Mouse (Mus musculus): Measurements from ENCODE around the gene Rasgef1c.

Gene Rasgef1c

DNA sequence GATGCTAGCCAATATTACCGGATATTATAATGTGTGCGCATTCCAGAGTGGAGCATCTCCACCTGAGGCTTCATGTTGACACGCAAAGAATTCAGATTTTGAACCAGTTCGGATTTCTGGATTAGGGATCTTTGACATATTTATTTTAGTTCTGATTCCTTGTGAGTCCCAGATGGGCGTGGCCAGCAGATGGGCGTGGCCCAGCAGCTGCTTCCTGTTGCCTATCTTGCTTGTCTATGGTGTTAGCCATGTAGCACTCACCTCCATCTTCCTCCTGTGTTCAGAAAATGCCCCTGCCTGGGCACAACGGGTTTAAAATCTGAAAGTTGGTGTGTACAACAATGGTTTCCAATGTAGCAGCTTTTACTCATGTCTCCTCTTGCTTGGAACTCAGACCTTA lies 24.5 kb downstream of the Rasgef1c start:
- no peak for DNase-seq (ENCODE audit: low spot score)

DNA sequence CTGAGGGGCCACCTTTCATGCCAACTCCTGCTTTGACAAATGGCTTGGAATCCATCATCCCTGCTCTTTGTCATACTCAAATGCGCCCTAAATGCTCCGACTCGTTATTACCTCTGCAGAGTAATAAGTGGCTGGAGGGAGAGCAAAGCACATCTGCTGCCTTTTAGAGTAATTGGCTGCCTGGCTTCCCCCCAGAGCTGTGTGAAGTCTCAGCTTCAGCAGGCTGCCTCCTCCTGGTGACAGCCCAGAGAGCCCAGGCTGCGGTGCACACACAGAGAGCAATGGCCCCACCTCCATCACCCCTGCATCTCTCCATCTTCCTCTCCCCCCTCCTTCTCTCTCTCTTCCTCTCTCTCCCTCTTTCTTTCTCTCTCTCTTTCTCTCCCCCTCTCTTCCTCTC lies 25.5 kb downstream of the Rasgef1c start:
- DNase-seq (ENCODE audit: low spot score), result no peak

DNA sequence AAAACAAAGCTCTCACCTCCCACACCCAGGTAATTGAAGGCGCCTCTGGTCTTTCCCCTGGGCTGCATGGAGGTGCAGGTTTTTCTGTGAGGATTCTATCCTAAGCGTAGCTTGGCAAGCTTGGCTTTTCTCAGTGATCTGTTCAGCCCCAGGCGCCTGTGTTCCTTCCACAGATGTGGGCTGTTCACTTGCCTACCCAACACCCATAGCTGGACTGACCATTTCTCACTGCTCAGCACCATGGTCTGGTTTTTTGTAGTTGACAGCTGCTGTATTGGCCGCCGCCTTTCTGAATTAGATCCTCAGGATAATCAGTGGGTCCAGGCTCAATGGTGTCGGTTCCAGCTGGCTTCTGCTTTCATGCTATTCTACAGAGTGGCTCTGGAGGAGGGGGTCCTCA lies 26.0 kb downstream of the Rasgef1c start:
- DNase-seq (ENCODE audit: low spot score), result no peak

DNA sequence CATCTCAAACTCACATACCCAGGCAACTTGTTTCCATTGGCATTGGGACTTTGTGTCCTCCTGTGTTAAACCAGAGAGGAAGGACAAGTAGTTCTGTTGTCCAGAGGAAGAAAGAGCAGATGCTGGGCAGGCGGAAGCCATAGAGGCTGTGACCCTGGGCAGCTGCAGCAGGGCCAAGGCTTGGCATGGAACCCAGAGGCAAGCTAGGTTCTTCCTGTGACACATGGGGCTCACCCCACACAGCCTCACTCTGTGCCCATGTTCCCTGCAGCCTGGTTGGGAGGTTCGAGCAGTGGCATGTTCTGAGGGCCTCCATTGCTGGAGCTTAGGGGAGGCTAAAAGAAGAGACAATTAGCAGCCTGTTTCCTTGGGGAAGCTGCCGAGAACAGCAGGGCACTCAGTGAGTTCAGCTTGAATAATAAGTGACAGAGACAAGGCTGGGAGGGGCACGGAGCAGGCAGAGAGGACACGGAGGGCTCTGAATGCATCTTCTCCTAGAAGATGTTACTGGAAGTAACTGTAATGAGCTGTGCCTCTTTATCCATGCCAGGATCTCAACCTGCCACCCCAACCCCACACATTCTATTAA lies 29.5 kb downstream of the Rasgef1c start:
- no peak for DNase-seq (ENCODE audit: low spot score)

DNA sequence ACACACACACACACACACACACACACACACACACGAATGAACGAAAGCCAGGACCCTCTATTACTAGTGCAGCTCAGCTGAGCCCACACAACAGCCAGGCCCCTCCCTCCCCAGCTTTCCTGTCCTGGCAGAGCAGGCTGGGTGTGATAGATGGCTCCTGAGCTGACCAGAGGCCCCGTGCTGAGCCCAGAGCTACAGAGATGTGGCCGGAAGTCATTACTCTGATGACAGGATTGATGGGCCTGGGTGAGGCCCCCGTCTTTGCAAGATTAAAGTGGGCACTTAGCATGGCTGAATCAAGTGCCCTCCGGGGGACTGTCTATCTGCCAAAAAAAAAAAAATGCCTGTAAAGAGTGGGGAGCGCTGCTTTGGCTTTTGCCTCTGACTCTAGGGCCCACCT lies 30.2 kb downstream of the Rasgef1c start:
- no peak for DNase-seq (ENCODE audit: low spot score)

DNA sequence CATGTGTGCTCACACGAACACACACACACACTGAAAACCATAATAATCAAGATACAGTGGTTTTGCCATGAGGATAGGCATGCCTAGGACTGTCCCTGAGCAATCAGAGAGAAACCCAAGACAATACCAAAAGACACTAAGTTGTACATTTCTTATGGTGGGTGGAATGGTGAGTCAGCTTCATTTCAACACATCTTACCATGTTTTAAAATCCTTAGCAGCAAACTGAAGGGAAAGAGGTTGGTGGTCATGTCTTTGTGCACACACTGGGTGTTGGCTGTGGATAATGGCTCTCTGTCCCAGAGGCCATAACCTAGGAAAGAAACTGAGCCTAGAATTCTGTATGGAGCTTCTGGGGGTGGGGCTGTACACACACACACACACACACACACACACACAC lies 32.2 kb downstream of the Rasgef1c start:
- no peak for DNase-seq (ENCODE audit: low spot score)

DNA sequence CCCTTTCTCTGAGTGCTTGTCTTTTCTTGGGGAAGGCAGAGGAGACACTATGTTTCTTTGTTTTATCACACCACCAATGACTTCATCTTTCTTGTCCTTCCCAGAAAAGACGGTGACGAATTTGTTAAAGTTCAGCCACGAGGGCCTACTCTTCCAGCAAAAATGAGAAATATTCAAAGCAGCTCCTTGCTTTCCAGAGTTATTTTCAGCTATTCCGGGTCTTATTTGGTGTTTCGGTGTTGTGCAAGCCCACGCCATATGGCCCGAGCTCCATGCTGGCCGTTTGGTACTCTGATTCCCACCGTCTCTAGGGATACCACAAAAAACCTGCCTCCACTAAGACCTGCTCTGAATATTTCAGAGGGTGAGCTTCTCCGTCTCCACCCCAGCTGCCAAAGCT lies 32.7 kb downstream of the Rasgef1c start:
- DNase-seq (ENCODE audit: low spot score), result no peak

DNA sequence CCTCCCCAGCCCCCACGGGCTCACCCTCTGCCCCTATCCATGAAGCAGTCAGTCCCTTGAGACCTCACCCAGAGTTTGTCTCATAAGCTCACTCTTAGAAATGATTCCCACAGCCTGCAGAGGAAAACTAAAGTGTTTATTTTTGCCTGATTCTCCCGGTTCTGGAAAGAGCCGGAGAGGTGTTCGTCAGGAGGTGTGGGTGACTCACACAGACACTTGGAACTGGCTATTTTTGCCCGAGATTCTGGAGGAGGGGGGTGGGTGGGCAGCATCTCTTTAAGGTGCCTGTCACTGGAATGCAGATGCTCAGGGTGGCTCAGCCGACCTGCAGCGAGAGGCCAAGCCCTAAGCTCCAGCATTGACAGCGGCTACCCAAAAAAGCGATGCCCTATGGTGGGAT lies 34.8 kb downstream of the Rasgef1c start:
- DNase-seq (ENCODE audit: low spot score), result no peak

DNA sequence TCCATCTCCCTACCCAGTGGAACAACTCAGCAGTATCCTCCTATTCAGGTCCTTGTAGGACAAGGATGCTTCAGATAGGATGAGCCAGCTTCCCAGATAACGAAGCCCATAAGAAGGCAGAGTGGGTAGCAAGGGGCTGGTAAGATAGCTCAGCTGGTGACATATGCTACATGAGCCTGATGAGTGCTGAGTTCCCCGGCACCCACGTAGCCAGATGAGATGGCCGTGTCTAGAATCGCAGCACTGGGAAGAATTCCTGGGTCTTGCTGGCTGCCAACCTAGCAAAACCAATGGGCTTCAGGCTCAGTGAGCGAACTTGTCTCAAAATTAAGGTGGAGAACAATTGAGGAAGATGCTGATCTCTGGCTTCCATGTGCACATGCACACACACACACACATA lies 36.1 kb downstream of the Rasgef1c start:
- DNase-seq (ENCODE audit: low spot score), result no peak

DNA sequence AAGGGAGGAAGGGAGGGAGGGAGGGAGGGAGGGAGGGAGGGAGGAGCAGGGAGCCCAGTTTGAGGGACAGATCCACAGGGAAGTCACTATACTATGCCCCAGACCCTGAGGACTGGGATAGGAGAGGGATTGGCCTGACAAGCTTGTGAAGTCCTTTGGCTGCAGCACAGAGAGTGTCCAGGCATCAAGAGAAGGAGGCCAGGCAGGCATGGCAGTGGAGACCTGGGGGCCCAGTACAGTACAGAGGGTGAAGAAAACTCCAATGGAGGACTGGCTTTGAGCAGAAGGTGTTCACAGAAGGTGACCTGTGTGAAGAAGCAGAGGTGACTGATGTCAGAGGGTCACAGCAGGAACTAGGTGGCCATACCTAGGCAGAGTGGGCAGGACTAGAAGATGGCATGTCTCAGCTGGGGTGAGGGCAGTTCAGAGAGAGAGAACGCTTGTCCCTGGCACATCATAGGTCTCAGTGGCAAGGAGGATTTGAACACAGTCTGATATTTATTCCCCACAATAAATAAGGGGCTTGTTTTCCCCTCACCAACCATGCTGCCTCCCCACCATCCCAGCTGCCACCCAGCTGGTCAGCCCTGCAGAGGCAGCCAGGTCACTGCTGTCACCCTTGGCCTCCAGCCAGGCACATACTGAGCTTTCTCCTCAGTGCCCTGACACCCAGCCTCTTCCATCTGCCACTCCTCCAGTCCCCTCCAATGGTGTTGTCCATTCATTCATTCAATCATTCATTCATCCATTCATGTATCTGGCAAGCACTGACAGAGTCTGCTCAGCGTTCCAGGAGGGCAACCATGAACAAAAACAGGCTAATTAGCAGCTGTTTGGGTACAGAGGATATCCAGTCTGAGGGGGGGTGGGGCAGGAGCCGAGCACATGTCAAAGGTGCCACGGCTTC lies 36.9 kb downstream of the Rasgef1c start:
- DNase-seq (ENCODE audit: low spot score), result no peak

DNA sequence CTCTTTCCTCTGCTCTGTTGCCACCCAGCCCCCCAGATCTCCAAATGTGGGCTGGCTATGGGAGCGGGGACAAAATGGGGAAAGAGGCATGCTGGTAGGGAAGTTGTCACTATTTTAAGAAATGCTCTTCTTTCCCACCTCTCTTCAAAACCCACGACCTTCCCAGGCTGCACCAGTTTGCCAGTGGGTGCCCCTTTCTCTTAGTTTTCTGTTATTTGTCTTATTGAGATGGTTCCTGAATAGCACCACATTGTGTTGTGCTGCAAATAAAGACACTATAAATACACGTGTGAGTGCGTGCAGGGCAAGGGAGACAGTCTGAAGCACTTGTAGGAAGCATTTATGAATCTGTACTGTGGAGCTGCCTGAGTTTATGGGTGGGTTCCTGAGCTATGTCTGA lies 41.2 kb downstream of the Rasgef1c start:
- DNase-seq (ENCODE audit: low spot score), result no peak

DNA sequence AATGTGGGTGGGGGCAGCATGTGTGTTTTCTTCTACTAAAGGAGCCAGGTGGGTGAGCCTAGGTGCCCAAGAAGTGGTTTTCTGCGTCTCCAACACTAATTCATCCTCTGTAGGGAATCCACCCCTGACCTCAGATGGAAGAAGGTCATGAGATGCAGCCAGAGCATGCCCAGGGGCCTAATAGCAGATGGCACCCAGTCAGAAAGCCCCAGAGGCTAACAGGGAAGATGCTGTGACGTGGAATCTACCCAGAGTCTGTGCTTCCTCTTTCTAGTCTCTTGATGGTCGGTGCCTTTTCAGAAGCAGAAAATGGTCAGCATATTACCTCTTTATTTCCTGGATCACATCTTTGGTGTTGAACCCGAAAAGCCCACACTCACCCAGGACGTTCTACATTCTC lies 42.3 kb downstream of the Rasgef1c start:
- no peak for DNase-seq (ENCODE audit: low spot score)

DNA sequence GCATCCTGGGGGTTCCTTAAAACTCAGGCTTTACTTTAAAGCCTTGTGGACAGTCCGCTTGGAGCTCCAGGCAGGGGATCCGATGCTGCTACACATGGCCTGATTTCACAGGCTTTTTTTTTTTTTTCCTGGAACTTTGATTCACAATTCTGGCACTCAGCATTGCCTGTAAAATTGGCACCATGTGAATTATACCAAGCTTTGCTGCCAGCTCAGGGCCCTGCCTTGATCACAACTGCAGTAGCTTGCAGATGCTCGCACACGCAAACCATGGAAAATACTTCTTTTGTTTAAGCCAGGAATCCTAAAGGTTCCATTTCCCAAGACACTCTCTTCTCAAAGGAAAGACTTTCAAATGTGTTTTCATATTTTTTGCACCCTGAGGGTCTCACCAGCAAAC lies 44.1 kb downstream of the Rasgef1c start:
- DNase-seq (ENCODE audit: low spot score), result no peak

DNA sequence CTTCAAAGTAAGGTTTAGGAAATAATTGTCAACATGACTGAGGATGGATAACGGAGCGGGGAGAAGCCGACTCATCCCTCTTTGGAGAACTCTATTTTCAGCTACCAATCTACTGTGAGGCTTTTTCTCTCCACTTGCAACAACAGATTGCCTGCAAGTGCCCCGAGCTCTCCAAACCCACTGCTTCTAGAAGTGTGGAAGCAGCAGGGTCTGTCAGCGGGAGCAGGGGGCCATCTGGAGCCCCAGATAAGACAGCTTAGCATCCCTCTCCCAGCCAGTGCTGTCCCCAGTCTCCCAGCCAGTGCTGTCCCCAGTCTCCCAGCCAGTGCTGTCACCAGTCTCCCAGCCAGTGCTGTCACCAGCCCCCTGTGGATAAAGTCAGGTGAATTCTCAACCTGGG lies 48.2 kb downstream of the Rasgef1c start:
- DNase-seq (ENCODE audit: low spot score), result no peak

DNA sequence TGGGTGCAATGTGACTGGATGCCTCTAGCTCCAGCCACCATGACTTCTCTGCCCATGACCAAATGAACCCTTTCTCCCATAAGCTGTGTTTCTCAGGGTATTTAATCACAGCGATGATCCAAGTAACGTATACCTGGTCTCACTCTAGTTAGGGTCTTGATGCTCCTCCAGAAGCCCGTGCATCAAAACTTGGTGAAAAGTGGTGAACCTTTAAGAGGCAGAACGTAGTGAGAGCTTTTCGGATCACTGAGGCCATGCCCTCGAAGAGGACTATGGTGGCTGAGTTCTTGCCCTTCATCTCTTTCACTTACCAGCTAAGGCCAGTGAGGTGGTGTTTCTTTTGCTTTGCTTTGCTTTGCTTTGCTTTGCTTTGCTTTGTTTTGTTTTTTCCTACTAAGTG lies 52.0 kb downstream of the Rasgef1c start:
- DNase-seq (ENCODE audit: low spot score), result no peak

DNA sequence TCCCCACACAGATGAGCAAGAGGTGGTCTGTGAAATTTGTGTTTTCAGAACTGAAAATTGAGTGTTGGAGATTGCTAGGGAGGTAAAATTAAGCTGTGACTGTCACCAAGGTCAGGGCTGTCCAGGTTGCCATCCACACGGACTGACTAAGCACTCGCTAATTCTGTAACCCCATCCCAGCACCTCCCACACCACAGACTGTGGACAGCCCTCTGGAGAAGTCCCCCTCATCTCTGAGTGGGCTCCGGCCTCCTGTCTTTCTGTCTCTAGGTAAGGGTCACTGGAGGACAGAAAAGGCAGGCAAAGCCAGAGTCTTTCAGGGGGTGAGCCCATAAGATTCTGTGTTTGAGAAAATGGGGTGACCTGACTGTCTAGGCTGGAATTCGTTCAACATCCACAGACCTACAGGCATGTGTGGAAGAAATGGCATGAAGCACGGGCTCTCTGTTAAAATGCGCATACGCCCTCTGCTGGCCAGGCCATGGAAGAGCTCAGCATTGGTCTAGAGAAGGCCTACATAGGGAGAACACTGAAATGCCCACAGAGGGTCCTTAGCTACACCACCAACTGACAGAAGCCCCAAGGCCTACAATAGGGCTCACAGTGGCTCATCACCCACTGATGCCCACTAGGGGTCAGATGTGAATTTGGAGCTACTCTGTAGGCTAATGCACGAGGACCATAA lies 54.1 kb downstream of the Rasgef1c start:
- DNase-seq (ENCODE audit: low spot score), result peak; percentile 15

DNA sequence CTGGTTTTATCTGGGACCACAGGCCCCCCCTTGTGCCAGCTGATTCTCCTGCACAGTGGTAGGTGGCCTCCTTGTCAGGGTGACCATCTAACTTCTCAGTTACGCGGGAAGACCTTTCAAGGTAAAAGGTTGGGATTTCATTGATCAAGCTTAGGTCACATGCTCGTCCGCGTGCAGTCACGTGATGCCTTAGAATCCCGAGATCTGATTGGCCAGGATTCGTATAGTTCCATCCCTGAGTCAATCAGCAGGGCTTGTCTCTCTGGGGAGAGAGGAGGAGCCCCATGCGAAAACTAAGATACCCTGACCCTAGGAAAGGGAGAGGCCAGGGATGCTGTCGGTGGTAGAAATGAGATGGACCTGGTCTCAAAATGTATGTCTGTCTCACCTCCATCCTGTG lies 56.4 kb downstream of the Rasgef1c start:
- no peak for DNase-seq (ENCODE audit: low spot score)

DNA sequence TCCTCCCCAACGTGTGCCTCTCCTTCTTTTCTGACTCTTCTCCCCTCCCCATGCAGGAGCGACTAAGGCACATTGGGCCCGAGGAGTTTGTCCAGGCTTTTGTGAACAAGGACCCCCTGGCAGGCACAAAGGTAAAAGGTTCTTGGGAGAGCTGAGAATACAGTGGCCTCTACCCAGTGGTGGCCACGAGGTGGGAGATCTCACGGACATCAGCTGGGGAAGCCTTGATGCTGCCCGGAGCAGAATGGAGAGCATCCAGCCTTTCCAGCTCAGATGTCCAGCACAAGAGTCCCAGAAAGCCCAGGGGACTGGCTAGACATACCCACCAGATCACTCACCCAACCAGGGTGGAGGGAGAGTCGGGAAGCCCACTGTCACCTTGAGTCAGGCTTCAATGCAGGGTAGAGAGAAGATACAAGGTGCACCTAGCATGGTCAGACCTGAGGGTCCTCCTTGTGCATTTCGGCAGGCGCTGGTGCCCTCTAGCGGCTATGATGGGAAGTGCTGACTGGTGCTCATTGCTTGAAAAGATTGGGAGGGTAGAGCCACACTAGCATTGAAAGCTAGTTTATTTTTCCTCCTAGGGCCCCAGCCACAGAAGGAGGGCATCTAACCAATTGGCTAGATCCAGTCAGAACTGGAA lies 59.6 kb downstream of the Rasgef1c start:
- peak; percentile 31 for DNase-seq (ENCODE audit: low spot score)

DNA sequence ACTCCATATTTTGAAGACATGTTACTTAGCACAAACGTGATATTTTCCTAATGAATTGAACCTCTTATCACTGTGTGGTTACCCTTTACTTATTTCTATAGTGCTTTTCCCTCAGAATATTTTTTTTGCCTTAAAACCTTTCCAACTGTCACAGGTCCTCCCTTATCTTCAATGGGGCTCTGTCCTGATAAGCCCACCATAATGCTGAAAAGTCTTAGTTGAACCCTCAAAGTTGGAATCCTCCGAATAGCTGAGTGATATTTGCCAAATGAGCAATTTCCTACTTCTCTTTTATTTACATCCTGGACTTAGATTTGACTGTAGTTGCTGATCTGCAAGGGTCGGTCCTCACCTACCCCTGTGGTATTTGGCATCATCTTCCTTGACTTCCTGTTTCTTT lies 63.7 kb downstream of the Rasgef1c start:
- no peak for DNase-seq (ENCODE audit: low spot score)

DNA sequence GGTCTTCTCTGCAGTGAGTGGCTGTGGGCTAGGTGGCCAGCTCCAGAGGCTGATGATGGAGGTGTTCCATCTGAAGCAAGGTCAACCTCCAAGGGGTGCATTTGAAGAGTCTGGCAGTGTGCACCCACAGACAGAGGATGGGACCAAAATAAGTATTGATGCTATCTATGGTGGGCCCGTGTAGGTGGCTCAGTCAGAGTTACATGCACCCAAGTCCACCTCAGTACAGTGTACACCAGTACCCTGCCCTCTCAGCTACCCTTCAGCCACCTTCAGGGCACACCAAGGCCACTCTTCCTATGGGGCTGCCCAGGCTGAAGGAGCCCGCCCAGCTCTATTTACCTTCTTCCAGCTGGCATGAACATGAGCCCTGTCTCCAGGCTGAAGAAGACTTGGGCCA lies 68.1 kb downstream of the Rasgef1c start:
- DNase-seq (ENCODE audit: low spot score), result no peak

DNA sequence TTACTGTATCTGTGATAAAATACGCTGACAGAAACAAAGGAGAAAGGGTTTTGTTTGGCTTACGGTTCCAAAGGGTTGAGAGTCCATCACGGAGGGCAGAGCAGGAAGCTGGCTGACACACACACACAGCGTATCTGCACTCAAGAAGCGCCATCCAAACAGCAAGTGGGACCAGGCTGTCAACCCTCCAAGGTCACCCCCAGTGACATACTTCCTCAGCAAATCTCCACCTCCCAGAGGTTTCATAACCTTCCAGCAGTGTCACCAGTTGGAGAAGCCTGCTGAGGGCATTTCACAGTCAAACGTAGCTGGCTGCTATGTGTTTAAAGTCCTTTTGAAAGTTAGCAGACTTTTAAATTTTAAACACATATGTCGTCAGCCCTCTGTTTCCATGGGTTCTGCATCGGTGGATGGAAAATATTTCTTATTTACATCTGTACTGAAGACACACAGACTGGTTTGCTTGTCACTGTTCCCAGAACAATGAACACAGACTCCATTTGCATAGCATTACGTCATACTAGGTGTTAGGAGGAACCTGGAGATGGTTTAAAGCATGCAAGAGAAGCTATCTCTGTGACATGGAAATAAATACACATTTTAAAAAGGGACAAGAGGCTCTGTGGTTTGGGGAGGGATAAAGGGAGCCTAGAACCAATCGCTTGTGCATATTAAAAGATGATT lies 72.2 kb downstream of the Rasgef1c start:
- no peak for DNase-seq (ENCODE audit: low spot score)

DNA sequence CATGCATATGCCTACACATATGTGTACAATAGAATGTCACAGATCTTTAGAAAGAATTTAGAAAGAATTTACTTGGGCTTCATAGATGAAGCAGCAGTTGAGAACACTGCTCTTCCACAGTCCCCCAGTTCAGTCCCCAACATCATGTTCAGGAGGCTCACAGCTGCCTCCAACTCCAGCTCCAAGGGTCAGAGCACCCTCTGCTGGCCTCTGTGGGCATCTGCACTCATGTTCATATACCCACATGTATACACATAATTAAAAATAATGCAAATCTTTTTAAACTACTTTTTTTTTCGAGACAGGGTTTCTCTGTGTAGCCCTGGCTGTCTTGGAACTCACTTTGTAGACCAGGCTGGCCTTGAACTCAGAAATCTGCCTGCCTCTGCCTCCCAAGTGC lies 73.0 kb downstream of the Rasgef1c start:
- DNase-seq (ENCODE audit: low spot score), result no peak
